Mouse (Mus musculus): Measurements from ENCODE around the gene Cep63. TPM values are rescaled to one million over a fixed set of nuclear protein-coding genes. Genes with fewer than 3 reads are reported as not detected.
A peak's percentile ranks its signal among the peaks of the same experiment; 100 is the strongest.

Cep63 gene
- polyA plus RNA-seq, 1 experiment from 2014 or later, result 57.8 TPM

GRCm38 (mm10) chr9:102551771-102552170 lies 74.6 kb downstream of the Cep63 start:
- peaks cover 14% of the 10 kb centered on the region for H3K27me3 ChIP-seq
- no peak for ATAC-seq (ENCODE audit: insufficient number of reproducible peaks, insufficient read depth, low FRiP score, low TSS enrichment, low read depth)
- H3K4me1 ChIP-seq, result no peaks in the 10 kb centered on the region
- WGBS, result 51% methylated on average over 10 of the region's 10 CpGs
- H3K36me3 ChIP-seq, result no peaks in the 10 kb centered on the region
- no peak overlapping the region for H3K4me2 ChIP-seq
- no peak overlapping the region for H3K9ac ChIP-seq
- no peak overlapping the region for H3K4me3 ChIP-seq
- no peak overlapping the region for H3K27ac ChIP-seq
- H3K9me3 ChIP-seq, result no peaks in the 10 kb centered on the region

- 75% methylated on average over 8 of the region's 8 CpGs for WGBS
Measured at GRCm38 (mm10) chr9:102549211-102549610, 77.1 kb downstream of the Cep63 start.

GRCm38 (mm10) chr9:102547028-102547354 lies 79.3 kb downstream of the Cep63 start:
- no peaks in the 10 kb centered on the region for H3K36me3 ChIP-seq
- 39% methylated on average over 7 of the region's 7 CpGs for WGBS
- peaks cover 39% of the 10 kb centered on the region for H3K27me3 ChIP-seq
- no peak overlapping the region for H3K4me3 ChIP-seq
- H3K9ac ChIP-seq, result no peak overlapping the region
- no peaks in the 10 kb centered on the region for H3K9me3 ChIP-seq
- H3K4me1 ChIP-seq, result peaks cover 18% of the 10 kb centered on the region
- no peak overlapping the region for H3K4me2 ChIP-seq
- no peak for ATAC-seq (ENCODE audit: insufficient number of reproducible peaks, insufficient read depth, low FRiP score, low TSS enrichment, low read depth)
- no peak overlapping the region for H3K27ac ChIP-seq

More at GRCm38 (mm10) chr9:102549211-102549610, 77.1 kb downstream of the Cep63 start:
- no peak for ATAC-seq (ENCODE audit: insufficient number of reproducible peaks, insufficient read depth, low FRiP score, low TSS enrichment, low read depth)
- Histone ChIP-seq H3K27me3 (peaks cover 31% of the 10 kb centered on the region), H3K4me2 (no peak overlapping the region), H3K9ac (no peak overlapping the region), H3K9me3 (no peaks in the 10 kb centered on the region), H3K27ac (no peak overlapping the region), H3K4me1 (peaks cover 15% of the 10 kb centered on the region), H3K4me3 (no peak overlapping the region), H3K36me3 (no peaks in the 10 kb centered on the region)

GRCm38 (mm10) chr9:102546256-102547027 lies 79.9 kb downstream of the Cep63 start:
- no peak overlapping the region for H3K9ac ChIP-seq
- WGBS, result 67% methylated on average over 20 of the region's 20 CpGs
- H3K27me3 ChIP-seq, result peaks cover 39% of the 10 kb centered on the region
- H3K36me3 ChIP-seq, result no peaks in the 10 kb centered on the region
- no peak overlapping the region for H3K4me2 ChIP-seq
- no peak overlapping the region for H3K4me3 ChIP-seq
- ATAC-seq (ENCODE audit: insufficient number of reproducible peaks, insufficient read depth, low FRiP score, low TSS enrichment, low read depth), result no peak
- H3K9me3 ChIP-seq, result no peaks in the 10 kb centered on the region
- peaks cover 18% of the 10 kb centered on the region for H3K4me1 ChIP-seq
- H3K27ac ChIP-seq, result no peak overlapping the region

- peaks cover 39% of the 10 kb centered on the region for H3K27me3 ChIP-seq
- no peak for ATAC-seq (ENCODE audit: insufficient number of reproducible peaks, insufficient read depth, low FRiP score, low TSS enrichment, low read depth)
- WGBS, result 39% methylated on average over 22 of the region's 22 CpGs
Measured at GRCm38 (mm10) chr9:102545406-102546255, 80.7 kb downstream of the Cep63 start.

GRCm38 (mm10) chr9:102544773-102545366 lies 81.5 kb downstream of the Cep63 start:
- H3K27ac ChIP-seq, result no peak overlapping the region; the same call in 1 of the 2 replicates
- H3K27me3 ChIP-seq, result peaks cover 39% of the 10 kb centered on the region
- H3K9ac ChIP-seq, result peak overlapping the region; percentile 54; the same call in 1 of the 2 replicates

More at GRCm38 (mm10) chr9:102545406-102546255, 80.7 kb downstream of the Cep63 start:
- Histone ChIP-seq H3K4me1 (peaks cover 18% of the 10 kb centered on the region), H3K36me3 (no peaks in the 10 kb centered on the region), H3K4me3 (no peak overlapping the region), H3K27ac (no peak overlapping the region), H3K9me3 (no peaks in the 10 kb centered on the region), H3K4me2 (peak overlapping the region; percentile 66), H3K9ac (no peak overlapping the region)

GRCm38 (mm10) chr9:102544116-102544772 lies 82.1 kb downstream of the Cep63 start:
- H3K27me3 ChIP-seq, result peaks cover 39% of the 10 kb centered on the region
- 0 out of 2 replicates have a peak overlapping the region, but pooled peaks have one; percentile 54 for H3K9ac ChIP-seq
- no peak overlapping the region; the same call in 1 of the 2 replicates for H3K27ac ChIP-seq
- peak overlapping the region; percentile 40 for H3K4me3 ChIP-seq
- H3K4me2 ChIP-seq, result peak overlapping the region; percentile 66
- ATAC-seq (ENCODE audit: insufficient number of reproducible peaks, insufficient read depth, low FRiP score, low TSS enrichment, low read depth), result peak; percentile 16; the same call in 1 of the 2 replicates
- H3K36me3 ChIP-seq, result no peaks in the 10 kb centered on the region
- H3K9me3 ChIP-seq, result no peaks in the 10 kb centered on the region
- H3K4me1 ChIP-seq, result peaks cover 18% of the 10 kb centered on the region
- 18% methylated on average over 11 of the region's 11 CpGs for WGBS

More at GRCm38 (mm10) chr9:102544773-102545366, 81.5 kb downstream of the Cep63 start:
- ATAC-seq (ENCODE audit: insufficient number of reproducible peaks, insufficient read depth, low FRiP score, low TSS enrichment, low read depth), result no peak
- H3K36me3 ChIP-seq, result no peaks in the 10 kb centered on the region
- WGBS, result under 1% methylated on average over 26 of the region's 26 CpGs
- peaks cover 18% of the 10 kb centered on the region for H3K4me1 ChIP-seq
- H3K4me2 ChIP-seq, result peak overlapping the region; percentile 66
- H3K4me3 ChIP-seq, result peak overlapping the region; percentile 40
- H3K9me3 ChIP-seq, result no peaks in the 10 kb centered on the region

- Histone ChIP-seq H3K4me1 (peaks cover 18% of the 10 kb centered on the region), H3K4me3 (no peak overlapping the region), H3K9me3 (no peaks in the 10 kb centered on the region), H3K36me3 (no peaks in the 10 kb centered on the region), H3K9ac (no peak overlapping the region), H3K4me2 (no peak overlapping the region), H3K27ac (no peak overlapping the region), H3K27me3 (peaks cover 39% of the 10 kb centered on the region)
- WGBS, result 49% methylated on average over 2 of the region's 2 CpGs
- ATAC-seq (ENCODE audit: insufficient number of reproducible peaks, insufficient read depth, low FRiP score, low TSS enrichment, low read depth), result no peak
Measured at GRCm38 (mm10) chr9:102543761-102544115, 82.6 kb downstream of the Cep63 start.

GRCm38 (mm10) chr9:102542540-102542939 lies 83.8 kb downstream of the Cep63 start:
- peaks cover 33% of the 10 kb centered on the region for H3K27me3 ChIP-seq
- peaks cover 18% of the 10 kb centered on the region for H3K4me1 ChIP-seq
- no peak overlapping the region for H3K4me2 ChIP-seq
- H3K27ac ChIP-seq, result no peak overlapping the region
- H3K9ac ChIP-seq, result no peak overlapping the region
- no peak for ATAC-seq (ENCODE audit: insufficient number of reproducible peaks, insufficient read depth, low FRiP score, low TSS enrichment, low read depth)
- H3K9me3 ChIP-seq, result no peaks in the 10 kb centered on the region
- WGBS, result 57% methylated on average over 8 of the region's 8 CpGs
- H3K4me3 ChIP-seq, result no peak overlapping the region
- H3K36me3 ChIP-seq, result no peaks in the 10 kb centered on the region

GRCm38 (mm10) chr9:102541666-102542065 lies 84.7 kb downstream of the Cep63 start:
- Histone ChIP-seq H3K4me3 (no peak overlapping the region), H3K36me3 (no peaks in the 10 kb centered on the region), H3K9ac (no peak overlapping the region), H3K27me3 (peaks cover 24% of the 10 kb centered on the region), H3K9me3 (no peaks in the 10 kb centered on the region), H3K4me1 (peaks cover 18% of the 10 kb centered on the region), H3K4me2 (no peak overlapping the region), H3K27ac (no peak overlapping the region)
- WGBS, result 76% methylated on average over 10 of the region's 10 CpGs
- no peak for ATAC-seq (ENCODE audit: insufficient number of reproducible peaks, insufficient read depth, low FRiP score, low TSS enrichment, low read depth)

GRCm38 (mm10) chr9:102539699-102540098 lies 86.6 kb downstream of the Cep63 start:
- no peak overlapping the region for H3K4me3 ChIP-seq
- whole genome bisulfite sequencing, result 65% methylated on average over 7 of the region's 7 CpGs
- H3K36me3 ChIP-seq, result no peaks in the 10 kb centered on the region
- ATAC-seq (ENCODE audit: insufficient number of reproducible peaks, insufficient read depth, low FRiP score, low TSS enrichment, low read depth), result no peak
- H3K27ac ChIP-seq, result no peak overlapping the region
- H3K4me2 ChIP-seq, result no peak overlapping the region
- H3K4me1 ChIP-seq, result peaks cover 8% of the 10 kb centered on the region
- H3K9ac ChIP-seq, result no peak overlapping the region
- no peaks in the 10 kb centered on the region for H3K9me3 ChIP-seq
- H3K27me3 ChIP-seq, result peaks cover 9% of the 10 kb centered on the region

Measured in embryonic facial prominence, embryonic 13.5 days (tissue).